Mouse (Mus musculus) left cerebral cortex, adult 8-10 months (tissue): ENCODE measurements at regions not wholly inside any gene's neighbourhood (a gene's known extent, or its start where the extent isn't known, plus 50 kb on each side); places are given as distances from the start of the nearest gene placed in this dataset.

ENCODE experiments used
- DNase-seq, 2 experiments: peaks; one replicate each; pipeline ENCODE4 v3.0.0; 2022; ENCODE audit warnings: low spot score in 2 of 2

DNA sequence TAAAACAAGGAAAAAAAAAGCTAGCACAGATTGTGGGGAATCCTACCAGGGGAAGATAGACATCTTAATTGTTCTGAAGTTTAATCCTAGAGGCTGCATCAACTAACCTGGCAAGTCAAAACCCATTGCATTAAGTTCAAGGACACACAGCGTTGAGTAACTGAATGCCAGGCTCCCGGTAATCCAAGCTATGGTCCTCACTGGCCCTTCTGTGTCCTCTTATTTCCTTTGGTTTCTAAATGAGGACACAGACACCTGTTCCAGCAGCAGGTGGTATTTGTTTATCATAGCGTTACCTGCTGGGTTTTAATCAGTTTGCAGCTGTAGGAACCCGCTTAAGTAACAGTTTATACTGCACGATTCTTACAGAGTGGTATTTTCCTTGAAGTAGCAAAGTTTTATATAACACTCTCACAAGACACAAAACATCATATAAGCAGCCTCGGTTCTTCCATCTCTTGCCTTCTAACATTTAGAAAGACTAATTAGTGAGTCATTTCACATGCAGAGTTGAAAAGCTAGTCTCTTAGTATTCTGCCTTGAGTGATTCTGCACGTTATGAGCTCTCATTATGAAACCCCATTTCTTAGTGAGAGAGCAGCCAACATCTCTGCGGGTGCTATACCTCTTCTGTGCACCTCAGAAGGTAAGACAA, 1832.0 kb upstream of the Pcdh7 start:
- DNase-seq = peak in 1 of 2 experiments; percentile 8

DNA sequence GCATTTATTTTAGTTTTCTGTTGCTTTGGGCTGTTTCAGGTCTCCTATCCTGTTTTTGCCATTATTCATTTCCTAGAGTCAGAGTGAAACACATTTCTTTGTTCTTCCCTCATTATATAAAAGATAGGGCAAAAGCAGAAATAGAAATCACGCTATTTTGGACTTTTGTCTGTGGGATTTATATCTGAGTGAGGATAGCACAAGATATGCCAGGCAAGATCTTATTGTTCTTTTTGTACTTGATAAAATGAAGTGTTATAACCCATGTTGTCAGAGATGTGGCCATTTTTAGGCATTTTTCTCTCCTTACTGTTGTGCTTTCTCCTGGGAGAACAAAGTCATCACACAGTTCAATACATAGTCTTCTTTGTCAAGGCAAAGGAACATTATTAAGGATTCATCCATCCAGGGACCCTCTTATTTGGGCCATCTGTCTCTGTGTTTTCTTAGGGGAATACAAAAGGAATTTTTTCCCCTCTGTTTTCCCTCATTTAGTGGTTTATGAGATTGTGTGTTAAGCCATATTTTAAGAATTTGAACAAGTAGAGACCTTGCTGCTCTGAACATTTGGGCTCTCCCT, 1825.9 kb upstream of the Pcdh7 start:
- no peak for DNase-seq

DNA sequence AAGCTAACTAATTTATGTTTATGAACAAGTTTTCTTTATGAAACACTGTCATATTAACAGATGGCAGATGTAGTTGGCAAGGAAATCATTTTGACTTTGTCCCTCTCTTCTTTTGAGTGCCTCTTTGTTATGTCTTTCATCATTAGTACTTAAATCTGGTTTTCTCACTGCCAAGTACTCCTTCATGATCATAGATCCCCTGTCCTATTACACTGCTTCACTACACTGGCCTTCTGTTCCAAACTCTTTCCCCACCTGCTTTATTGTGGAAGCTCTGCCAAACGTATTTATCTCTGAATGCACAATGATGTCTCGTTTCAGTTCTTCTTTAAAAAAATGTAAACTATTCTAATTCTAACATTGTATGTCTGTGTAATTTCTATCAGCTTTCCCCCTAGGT, 1776.3 kb upstream of the Pcdh7 start:
- DNase-seq = no peak

- no peak for DNase-seq
Observed at GRCm38 (mm10) chr5:55976505-55976904, 1741.3 kb upstream of the Pcdh7 start.

GRCm38 (mm10) chr5:56007861-56008260, 1709.9 kb upstream of the Pcdh7 start:
- no peak for DNase-seq

DNA sequence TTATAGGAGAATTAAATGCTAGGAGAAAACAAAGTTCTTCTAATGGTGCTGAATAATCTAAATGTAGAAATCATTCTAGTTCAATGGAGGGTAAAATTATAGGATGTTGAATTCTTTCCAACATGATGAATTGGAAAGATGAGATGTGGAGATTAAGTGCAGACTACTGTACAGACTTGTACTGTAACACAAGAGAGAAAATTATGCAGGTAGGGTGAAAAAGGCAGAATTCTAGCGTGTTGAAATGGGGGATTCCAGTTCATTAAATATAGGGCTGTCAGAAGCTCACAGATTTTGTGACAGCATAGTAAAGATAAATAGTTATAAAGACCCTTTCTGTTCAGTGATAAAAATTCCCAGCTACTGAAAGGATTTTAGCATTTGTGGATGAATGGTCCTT, 1697.3 kb upstream of the Pcdh7 start:
- no peak for DNase-seq
